Mouse (Mus musculus) megakaryocyte-erythroid progenitor cell, adult 5-6 weeks (primary cell): ENCODE measurements around the gene Hvcn1. TPM values are rescaled to one million over a fixed set of nuclear protein-coding genes. Genes with fewer than 3 reads are reported as not detected.
A peak's percentile ranks its signal among the peaks of the same experiment; 100 is the strongest.
"Not testable (repeated sequence)": the region's sequence is repeated elsewhere in the genome, so short reads cannot be mapped to it uniquely, and the experiment has no call there.

ENCODE experiments used
- ATAC-seq: replicated peaks from 2 replicates; pipeline ENCODE4 v1.8.0; 2016; ENCODE audit warnings: mild to moderate bottlenecking, inconsistent platforms; ENCODE audit not compliant: severe bottlenecking, poor library complexity, low FRiP score, low TSS enrichment
- total RNA-seq, 2 experiments: library from RNA; stranded (forward) in 1 of 2; stranded (reverse) in 1 of 2; fragments of 200-1000, 215-1000 nt in 1 of 2; fragments of >200 nt in 1 of 2; fragmentation: Nextera tagmentation in 1 of 2; gene quantifications; 2 replicates each; pipeline ENCODE4 v1.2.3; 2014 to 2017

The Hvcn1 gene
- 1.4 and 11.2 TPM in 2 replicates for total RNA-seq (2014; fragmentation: Nextera tagmentation)
- total RNA-seq (2017), result 0.38 and 1.4 TPM in 2 replicates

- no peak for ATAC-seq
Observed at GRCm38 (mm10) chr5:122206475-122206874, at the start of gene Hvcn1. Hvcn1 (plus strand) TSS chr5:122206804.

GRCm38 (mm10) chr5:122157827-122158381 lies 48.7 kb upstream of the Hvcn1 start, which contains the start of gene Ppp1cc:
Ppp1cc (plus strand) TSS chr5:122158278.
- peak; percentile 84 for ATAC-seq

DNA sequence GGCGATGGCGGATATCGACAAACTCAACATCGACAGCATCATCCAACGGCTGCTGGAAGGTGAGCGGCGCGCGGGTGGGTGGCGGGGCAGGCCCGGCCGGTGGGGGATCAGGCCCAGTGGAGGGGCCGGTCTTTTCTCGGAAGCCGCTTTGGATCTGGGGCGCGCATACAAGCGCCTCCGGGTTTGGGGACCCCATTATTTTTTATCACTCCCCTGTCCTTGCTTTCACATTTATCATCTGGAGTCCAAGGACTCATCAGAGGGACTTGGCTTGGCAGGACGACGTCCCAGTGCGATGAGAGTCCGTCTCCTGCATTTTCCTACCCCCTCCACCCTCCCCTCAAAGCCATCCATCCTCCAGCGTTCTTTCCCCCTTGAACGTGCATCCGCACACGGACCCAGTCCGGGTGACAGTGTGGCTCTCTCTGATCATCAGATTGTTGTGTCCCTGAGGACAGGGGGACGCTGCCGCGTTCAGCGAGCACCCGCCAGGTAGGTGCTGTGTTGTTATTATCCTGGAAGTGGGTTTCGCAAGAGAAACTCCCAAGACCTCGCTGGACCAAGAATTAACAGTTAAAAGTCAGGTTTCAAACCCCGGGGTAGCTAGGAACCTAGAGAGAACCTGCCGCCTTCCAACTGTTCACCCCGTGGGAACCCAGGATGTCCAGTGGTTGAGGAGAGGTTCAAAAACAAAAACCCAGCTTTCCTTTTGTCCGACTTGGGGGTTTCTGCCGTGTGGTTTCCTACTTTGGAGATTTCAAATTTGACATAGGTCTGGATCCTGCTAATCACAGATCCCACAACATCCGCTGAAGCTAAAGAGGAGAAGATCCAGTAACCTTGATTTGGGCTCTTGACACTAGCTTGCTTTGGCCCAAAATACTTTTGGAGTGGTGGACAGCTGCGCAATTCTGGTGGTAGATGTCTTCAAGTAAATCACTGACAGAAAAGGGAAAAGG lies 47.8 kb upstream of the Hvcn1 start:
- no peak for ATAC-seq

DNA sequence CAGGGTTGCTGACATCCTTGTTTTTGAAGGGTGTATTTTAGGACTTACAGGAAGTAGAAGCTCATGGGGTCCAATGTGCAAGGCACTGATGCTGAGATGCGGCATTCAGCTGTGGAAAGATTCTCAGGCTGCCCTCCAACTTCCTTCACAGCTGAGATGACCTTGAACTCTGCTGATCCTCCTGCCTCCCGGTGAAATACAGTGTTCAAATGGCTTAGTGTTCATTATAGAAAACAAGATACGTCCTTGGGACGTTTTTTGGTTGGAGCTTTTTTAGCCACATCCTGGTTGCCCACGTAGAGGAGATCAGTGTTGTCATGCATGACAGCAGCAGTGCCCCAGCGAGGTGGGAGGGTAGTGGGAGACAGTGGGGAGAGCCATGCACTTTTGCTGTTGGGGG lies 43.4 kb upstream of the Hvcn1 start:
- ATAC-seq, result no peak

DNA sequence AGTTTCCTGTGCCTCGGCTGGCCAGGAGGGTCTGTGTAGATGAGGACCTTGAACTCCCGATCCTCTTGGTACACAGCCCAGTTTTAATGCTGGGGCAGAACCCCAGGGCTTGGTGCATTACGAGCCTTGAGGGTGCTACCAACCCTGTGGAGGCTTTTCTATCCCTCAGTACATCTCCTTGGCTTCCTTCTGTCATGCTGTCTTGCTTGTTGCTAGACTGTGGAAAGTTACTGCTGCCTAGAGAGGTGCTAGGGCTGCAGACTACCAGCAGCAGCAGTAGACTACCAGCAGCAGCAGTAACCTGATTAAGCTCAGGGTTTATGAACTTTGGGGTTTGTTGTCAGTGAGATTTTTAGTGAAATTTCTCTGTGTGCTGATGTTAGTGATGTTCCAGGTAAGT lies 42.6 kb upstream of the Hvcn1 start:
- ATAC-seq, result no peak

DNA sequence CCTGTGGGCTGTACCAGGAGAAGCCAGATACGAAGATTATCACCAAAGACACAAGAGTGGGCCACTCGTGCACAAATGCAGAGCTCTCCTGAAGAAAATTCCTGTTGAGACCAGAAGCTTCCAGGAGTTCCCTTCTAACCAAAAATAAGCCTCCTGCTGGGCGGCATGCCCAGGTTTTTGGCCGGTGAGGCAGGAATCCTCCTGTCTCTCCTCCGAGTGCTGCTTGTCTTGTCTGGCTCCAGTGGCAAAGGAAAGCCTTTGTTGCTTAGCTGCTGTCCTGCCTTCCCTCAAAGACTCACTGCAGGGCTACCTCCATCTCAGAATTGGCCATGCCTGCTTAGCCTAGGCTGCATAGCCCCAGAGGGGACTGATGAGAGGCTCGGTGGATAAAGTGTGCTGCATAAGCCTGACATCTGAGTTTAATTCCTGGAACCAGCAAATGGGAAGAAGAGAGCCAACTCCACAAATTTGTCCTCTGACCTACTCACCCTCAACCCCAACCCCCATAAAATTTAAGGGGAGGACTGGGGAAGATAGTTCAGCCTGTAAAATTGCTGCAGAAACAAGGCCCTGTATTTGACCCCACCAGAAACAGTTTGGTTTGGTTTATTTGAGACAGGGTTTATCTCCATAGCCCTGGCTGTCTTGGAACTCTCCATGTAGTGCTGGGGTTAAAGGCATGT lies 41.2 kb upstream of the Hvcn1 start:
- ATAC-seq, result no peak

GRCm38 (mm10) chr5:122166636-122167161 lies 39.9 kb upstream of the Hvcn1 start:
- peak; percentile 86 for ATAC-seq

- ATAC-seq, result no peak
Observed at GRCm38 (mm10) chr5:122168344-122169069, 38.1 kb upstream of the Hvcn1 start.

GRCm38 (mm10) chr5:122171058-122171457 lies 35.5 kb upstream of the Hvcn1 start:
- no peak for ATAC-seq

GRCm38 (mm10) chr5:122175402-122175801 lies 31.2 kb upstream of the Hvcn1 start:
- no peak for ATAC-seq

- ATAC-seq, result no peak
Observed at GRCm38 (mm10) chr5:122175961-122176360, 30.6 kb upstream of the Hvcn1 start.

GRCm38 (mm10) chr5:122176398-122176797 lies 30.2 kb upstream of the Hvcn1 start:
- ATAC-seq, result peak; percentile 81

DNA sequence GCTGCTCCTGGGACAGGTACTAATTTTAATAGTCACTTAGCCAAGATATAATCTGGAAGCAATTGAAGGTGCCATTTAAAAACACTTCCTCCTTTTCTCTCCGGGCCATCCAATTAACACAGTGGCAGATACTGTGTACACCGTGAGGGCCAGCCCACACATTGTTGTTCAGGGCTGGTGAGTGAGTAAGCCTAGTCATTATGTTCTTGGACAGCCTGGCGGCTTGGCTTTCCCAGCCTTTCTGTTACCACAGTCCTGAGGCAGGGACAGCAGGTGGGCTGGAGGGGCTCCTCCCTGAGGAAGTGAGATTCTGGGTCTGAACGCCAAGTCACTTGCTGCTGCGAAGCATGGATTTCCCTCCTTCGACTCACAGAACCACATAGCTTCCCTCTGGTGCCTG lies 26.9 kb upstream of the Hvcn1 start:
- no peak; the same call in 1 of the 2 replicates for ATAC-seq

DNA sequence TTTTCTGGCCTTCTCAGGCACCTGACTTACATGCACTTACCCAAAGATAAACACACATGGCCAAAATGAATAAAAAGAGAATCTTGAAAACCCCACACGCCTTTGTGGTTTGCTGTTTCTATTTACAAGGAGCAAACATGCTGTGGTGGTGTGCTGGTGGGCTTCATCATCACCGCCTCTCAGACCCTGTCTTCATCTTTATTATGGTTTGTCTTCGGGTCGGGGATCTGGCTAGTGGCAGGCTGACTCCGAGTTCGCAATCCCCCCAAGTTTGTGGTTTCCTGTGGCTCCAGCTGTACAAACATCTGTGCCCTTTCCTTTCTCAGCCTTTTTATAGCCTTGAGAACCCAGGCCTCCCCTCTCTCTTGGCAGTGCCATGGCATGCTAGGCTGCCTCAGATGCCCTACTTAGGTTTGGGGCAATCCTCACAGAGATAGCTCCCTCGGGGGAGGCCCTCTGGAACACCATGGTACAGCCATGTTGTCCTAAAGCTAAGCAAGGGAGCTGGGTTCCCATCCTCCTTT lies 22.3 kb upstream of the Hvcn1 start:
- no peak for ATAC-seq

GRCm38 (mm10) chr5:122184858-122185257 lies 21.7 kb upstream of the Hvcn1 start:
- ATAC-seq, result not testable (repeated sequence)

- no peak for ATAC-seq
Observed at GRCm38 (mm10) chr5:122189115-122189514, 17.5 kb upstream of the Hvcn1 start.

DNA sequence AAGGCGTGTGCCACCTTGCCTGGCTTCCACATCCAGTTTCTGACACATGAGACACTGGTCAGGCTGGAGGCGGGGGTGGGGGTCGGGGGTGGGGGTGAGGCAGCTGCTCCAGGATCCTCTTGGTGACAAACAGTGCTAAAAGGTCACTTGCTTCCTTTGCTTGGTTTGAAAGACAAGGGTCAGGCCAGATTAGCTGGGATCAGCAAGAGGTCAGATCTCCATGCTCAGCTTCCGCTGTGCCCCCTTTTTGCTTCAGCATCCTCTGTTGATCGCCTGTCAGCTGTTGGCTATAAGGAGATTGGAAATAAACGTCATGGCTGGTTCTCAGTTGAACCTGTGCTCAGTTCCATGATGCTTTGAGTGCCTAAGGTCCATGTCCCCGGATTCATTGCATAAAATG lies 16.1 kb upstream of the Hvcn1 start:
- no peak for ATAC-seq

GRCm38 (mm10) chr5:122191269-122192063 lies 15.1 kb upstream of the Hvcn1 start:
- no peak for ATAC-seq
